Mouse (Mus musculus) CH12.LX (cell line): Measurements from ENCODE around the gene Nsmce1. TPM values are rescaled to one million over a fixed set of nuclear protein-coding genes. Genes with fewer than 3 reads are reported as not detected.

ENCODE experiments used
- DNase-seq: peaks from one replicate; pipeline ENCODE4 v3.0.0-alpha.2; 2013; ENCODE audit errors: extremely low read depth
- H3K27ac ChIP-seq: 2 replicates; pipeline ENCODE4 v1.5.1; 2012; ENCODE audit warnings: low read depth, mild to moderate bottlenecking, control low read depth, moderate library complexity; ENCODE audit not compliant: insufficient read depth
- H3K27me3 ChIP-seq: replicated peaks from 2 replicates; pipeline ENCODE3; 2012; ENCODE audit warnings: inconsistent platforms
- H3K36me3 ChIP-seq, 2 experiments: replicated peaks in 1 of 2; 2 replicates each; pipeline versions ENCODE3 to v1.6.1; 2012; ENCODE audit warnings: inconsistent platforms in 1 of 2, low read length in 1 of 2, mild to moderate bottlenecking in 1 of 2, mixed read lengths in 1 of 2, moderate library complexity in 1 of 2; ENCODE audit not compliant: control insufficient read depth in 1 of 2, insufficient read depth in 1 of 2
- H3K4me1 ChIP-seq, 2 experiments: 2 replicates each; pipeline ENCODE4 v1.6.1; 2012; ENCODE audit warnings: inconsistent platforms in 1 of 2, moderate library complexity in 1 of 2; ENCODE audit not compliant: insufficient read depth in 2 of 2, control insufficient read depth in 1 of 2
- H3K4me2 ChIP-seq: 2 replicates; pipeline ENCODE4 v1.6.1; 2012; ENCODE audit warnings: low read depth, mild to moderate bottlenecking, control low read depth; ENCODE audit not compliant: poor library complexity, insufficient read depth, severe bottlenecking
- H3K4me3 ChIP-seq, 3 experiments: fragments of 150-350 bp in 1 of 3; sonication (generic) in 1 of 3; replicated peaks in 1 of 3; 2 replicates each; pipeline versions ENCODE3 to v1.5.1; 2011 to 2012; ENCODE audit warnings: low read depth in 2 of 3, low read length in 2 of 3, mild to moderate bottlenecking in 2 of 3, moderate library complexity in 2 of 3, control low read depth in 1 of 3, improper control_type of control experiment in 1 of 3, inconsistent platforms in 1 of 3, mixed read lengths in 1 of 3; ENCODE audit not compliant: poor library complexity in 1 of 3
- H3K79me2 ChIP-seq: replicated peaks from 2 replicates; pipeline ENCODE4 v1.6.1; 2012; ENCODE audit warnings: mild to moderate bottlenecking, moderate library complexity; ENCODE audit not compliant: control insufficient read depth, poor library complexity, insufficient read depth, severe bottlenecking; ENCODE audit errors: extremely low read depth
- H3K9ac ChIP-seq: 2 replicates; pipeline ENCODE4 v1.6.1; 2012; ENCODE audit warnings: low read depth, mild to moderate bottlenecking, control low read depth, moderate library complexity; ENCODE audit not compliant: insufficient read depth
- H3K9me3 ChIP-seq: replicated peaks from 2 replicates; pipeline ENCODE3; 2012; ENCODE audit warnings: low read length, inconsistent platforms, mixed read lengths
- CHD2 ChIP-seq: IDR thresholded peaks from 2 replicates; pipeline ENCODE4 v1.6.1; 2011; ENCODE audit warnings: low read length, improper control_type of control experiment
- CTCF ChIP-seq, 2 experiments: IDR thresholded peaks in 1 of 2; conservative IDR thresholded peaks in 1 of 2; 2 replicates each; pipeline ENCODE4 v1.5.1; 2011 to 2012; ENCODE audit warnings: low read depth in 2 of 2, low read length in 2 of 2, improper control_type of control experiment in 1 of 2, inconsistent platforms in 1 of 2, mild to moderate bottlenecking in 1 of 2, moderate library complexity in 1 of 2
- E2F4 ChIP-seq: IDR thresholded peaks from 2 replicates; pipeline ENCODE4 v1.6.1; 2011; ENCODE audit warnings: low read depth, low read length, improper control_type of control experiment; ENCODE audit not compliant: insufficient replicate concordance
- EP300 ChIP-seq: IDR thresholded peaks from 2 replicates; pipeline ENCODE4 v1.6.1; 2011; ENCODE audit warnings: low read length, improper control_type of control experiment
- ETS1 ChIP-seq: conservative IDR thresholded peaks from 2 replicates; pipeline ENCODE4 v1.6.1; 2012; ENCODE audit warnings: low read depth, mild to moderate bottlenecking, inconsistent platforms, low read length, improper control_type of control experiment, moderate library complexity
- GABPA ChIP-seq: IDR thresholded peaks from 2 replicates; pipeline ENCODE4 v1.6.1; 2012; ENCODE audit warnings: low read depth, low read length, improper control_type of control experiment, inconsistent platforms; ENCODE audit not compliant: insufficient replicate concordance
- HCFC1 ChIP-seq: IDR thresholded peaks from 2 replicates; pipeline ENCODE4 v1.6.1; 2012; ENCODE audit warnings: low read depth, mild to moderate bottlenecking, inconsistent platforms, low read length, improper control_type of control experiment
- IRF4 ChIP-seq: IDR thresholded peaks from 2 replicates; pipeline ENCODE4 v1.6.1; 2014; ENCODE audit warnings: low read depth, mild to moderate bottlenecking, inconsistent platforms, low read length, improper control_type of control experiment
- JUN ChIP-seq: IDR thresholded peaks from 2 replicates; pipeline ENCODE4 v1.6.1; 2011; ENCODE audit warnings: low read depth, mild to moderate bottlenecking, low read length, improper control_type of control experiment, moderate library complexity; ENCODE audit not compliant: insufficient read depth
- JUND ChIP-seq: conservative IDR thresholded peaks from 2 replicates; pipeline ENCODE4 v1.6.1; 2011; ENCODE audit warnings: low read depth, low read length, improper control_type of control experiment
- MAFK ChIP-seq: IDR thresholded peaks from 2 replicates; pipeline ENCODE4 v1.6.1; 2011; ENCODE audit warnings: low read length, improper control_type of control experiment; ENCODE audit not compliant: insufficient replicate concordance
- MAX ChIP-seq: IDR thresholded peaks from 2 replicates; pipeline ENCODE4 v1.6.1; 2011; ENCODE audit warnings: low read length, improper control_type of control experiment
- MEF2A ChIP-seq: IDR thresholded peaks from 2 replicates; pipeline ENCODE4 v1.6.1; 2014; ENCODE audit warnings: low read depth, mild to moderate bottlenecking, inconsistent platforms, low read length, improper control_type of control experiment, borderline replicate concordance
- MXI1 ChIP-seq: IDR thresholded peaks from 2 replicates; pipeline ENCODE4 v1.6.1; 2011; ENCODE audit warnings: mild to moderate bottlenecking, low read depth, low read length, improper control_type of control experiment
- MYC ChIP-seq: IDR thresholded peaks from 2 replicates; pipeline ENCODE4 v1.6.1; 2011; ENCODE audit warnings: low read depth, mild to moderate bottlenecking, improper control_type of control experiment, low read length
- NRF1 ChIP-seq: IDR thresholded peaks from 2 replicates; pipeline ENCODE4 v1.6.1; 2014; ENCODE audit warnings: low read depth, mild to moderate bottlenecking, inconsistent platforms, low read length, improper control_type of control experiment, moderate library complexity
- POLR2A ChIP-seq: IDR thresholded peaks from 2 replicates; pipeline ENCODE4 v1.6.1; 2011; ENCODE audit warnings: low read depth, mild to moderate bottlenecking, improper control_type of control experiment, low read length
- POLR2AphosphoS2 ChIP-seq: IDR thresholded peaks from 2 replicates; pipeline ENCODE4 v1.6.1; 2011; ENCODE audit warnings: low read depth, low read length, improper control_type of control experiment
- RAD21 ChIP-seq: IDR thresholded peaks from 2 replicates; pipeline ENCODE4 v1.6.1; 2011; ENCODE audit warnings: low read depth, mild to moderate bottlenecking, low read length, improper control_type of control experiment, moderate library complexity
- RCOR1 ChIP-seq: conservative IDR thresholded peaks from 2 replicates; pipeline ENCODE4 v1.6.1; 2012; ENCODE audit warnings: low read depth, mild to moderate bottlenecking, inconsistent platforms, low read length, improper control_type of control experiment
- TBP ChIP-seq: conservative IDR thresholded peaks from 2 replicates; pipeline ENCODE4 v1.6.1; 2011; ENCODE audit warnings: low read depth, low read length, improper control_type of control experiment
- TCF12 ChIP-seq: IDR thresholded peaks from 2 replicates; pipeline ENCODE4 v1.6.1; 2014; ENCODE audit warnings: low read depth, mild to moderate bottlenecking, inconsistent platforms, low read length, improper control_type of control experiment
- USF1 ChIP-seq: IDR thresholded peaks from 2 replicates; pipeline ENCODE4 v1.6.1; 2014; ENCODE audit warnings: low read depth, mild to moderate bottlenecking, inconsistent platforms, low read length, improper control_type of control experiment
- USF2 ChIP-seq: conservative IDR thresholded peaks from 2 replicates; pipeline ENCODE4 v1.6.1; 2011; ENCODE audit warnings: low read depth, low read length, improper control_type of control experiment
- ZKSCAN1 ChIP-seq: IDR thresholded peaks from 2 replicates; pipeline ENCODE4 v1.6.1; 2012; ENCODE audit warnings: low read depth, inconsistent platforms, low read length, improper control_type of control experiment, borderline replicate concordance
- ZNF384 ChIP-seq: IDR thresholded peaks from 2 replicates; pipeline ENCODE4 v1.6.1; 2012; ENCODE audit warnings: low read depth, low read length, improper control_type of control experiment, inconsistent platforms
- dilution Hi-C: fragments of 300-500 bp; cut with MboI; formaldehyde crosslinking; loops from 2 replicates; pipeline ENCODE4 v1.14.3; 2020; ENCODE audit warnings: low sequenced_read_pairs; ENCODE audit not compliant: extremely low pct_unique_long_range_greater_than_20kb, extremely low pct_ligation_motif_present
- in situ Hi-C: fragments of 300-500 bp; cut with MboI; formaldehyde crosslinking; loops from 3 replicates; pipeline ENCODE4 v1.14.3; 2019; ENCODE audit warnings: low sequenced_read_pairs, low pct_ligation_motif_present, low pct_unique_long_range_greater_than_20kb, mixed read lengths
- polyA plus RNA-seq: library from polyadenylated mRNA; unstranded; fragments of >175 nt; gene quantifications from 2 replicates; pipeline ENCODE4 v1.2.1, GENCODE M21; 2012; ENCODE audit warnings: low read depth; ENCODE audit not compliant: insufficient read length
- total RNA-seq, 2 experiments: library from RNA; depleted of rRNA; stranded (reverse); fragments of 300-350 nt in 1 of 2; fragments of >200 nt in 1 of 2; gene quantifications; 2 replicates each; pipeline ENCODE4 v1.2.3; 2012 to 2014

The Nsmce1 gene
- total and polyA plus RNA-seq, 3 experiments, result 52.0 to 74.8 (median 61.9) TPM

DNA sequence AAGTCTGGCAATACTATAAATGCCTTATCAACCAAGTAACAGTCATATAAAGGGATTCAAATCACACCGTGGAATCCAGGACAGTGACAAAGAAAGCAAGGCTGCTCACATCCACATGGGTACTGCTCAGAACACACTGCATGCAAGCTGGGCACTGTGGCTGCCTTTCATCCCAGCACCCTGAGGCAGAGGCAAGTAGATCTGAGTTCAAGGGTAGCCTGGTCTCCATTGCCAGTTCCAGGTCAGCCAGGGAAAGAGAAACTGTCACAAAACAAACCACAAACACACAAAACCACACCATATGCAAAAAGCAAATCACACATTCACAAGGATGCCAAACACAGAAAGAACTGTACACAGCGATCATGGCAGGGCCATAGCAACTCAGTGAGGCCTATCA is 1.8 kb downstream of the Nsmce1 start:
- H3K4me2 ChIP-seq, result no peak overlapping the region
- peaks cover 16 to 42% of the 10 kb centered on the region in 2 experiments for H3K36me3 ChIP-seq
- H3K9ac ChIP-seq, result no peak overlapping the region
- dilution Hi-C loops (no loop called here), in situ Hi-C loops (loop anchor here (5.0 kb wide), 1 partner anchor 63 kb away; the partner anchor contains the start of gene Il4ra)
- no peak for TF ChIP-seq MYC
- TF ChIP-seq CHD2, result no peak
- TF ChIP-seq RAD21, result no peak
- TF ChIP-seq CTCF (conservative IDR thresholded peaks at IDR 0.05 in 1 of 2, IDR thresholded peaks at IDR 0.05 in 1 of 2; ENCODE audit: low read depth in 2 of 2, low read length in 2 of 2), result no peak
- TF ChIP-seq RCOR1, result no peak
- no peak for TF ChIP-seq ZNF384
- no peak for TF ChIP-seq JUND
- TF ChIP-seq ETS1, result no peak
- no peak for TF ChIP-seq E2F4
- TF ChIP-seq ZKSCAN1, result no peak
- TF ChIP-seq POLR2A, result no peak
- TF ChIP-seq TCF12, result no peak
- no peak for TF ChIP-seq POLR2AphosphoS2
- no peak for TF ChIP-seq USF1
- no peak for TF ChIP-seq HCFC1
- no peak for TF ChIP-seq MEF2A
- no peaks in the 10 kb centered on the region for H3K9me3 ChIP-seq
- H3K79me2 ChIP-seq, result no peaks in the 10 kb centered on the region
- H3K27me3 ChIP-seq, result peaks cover 4% of the 10 kb centered on the region
- H3K4me1 ChIP-seq, result peaks cover 9 to 30% of the 10 kb centered on the region in 2 experiments
- DNase-seq, result no peak
- H3K27ac ChIP-seq, result no peak overlapping the region
- H3K4me3 ChIP-seq, result no peak overlapping the region

DNA sequence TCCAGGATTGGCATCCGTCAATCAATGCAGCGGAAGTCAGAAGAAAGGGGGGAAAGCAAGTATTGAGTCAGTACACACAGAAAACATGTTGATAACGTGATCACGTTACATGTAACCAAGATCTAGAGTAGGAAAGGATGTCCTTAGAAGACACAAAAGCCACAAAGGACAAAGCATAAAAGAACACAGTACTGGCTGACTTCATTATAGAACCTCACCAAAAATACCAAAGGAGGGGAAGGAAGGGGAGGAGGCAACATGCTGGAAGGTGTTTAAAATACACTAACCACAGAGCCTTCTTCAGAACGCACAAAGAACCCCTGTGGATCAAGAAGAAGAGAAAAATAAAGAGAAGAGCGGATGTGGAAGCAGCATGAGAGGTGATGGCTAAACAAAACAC is 2.7 kb downstream of the Nsmce1 start:
- Histone ChIP-seq H3K27ac (no peak overlapping the region), H3K4me2 (no peak overlapping the region), H3K9ac (no peak overlapping the region), H3K9me3 (no peaks in the 10 kb centered on the region), H3K4me3 (no peak overlapping the region), H3K36me3 (peaks cover 17 to 50% of the 10 kb centered on the region in 2 experiments), H3K27me3 (peaks cover 4% of the 10 kb centered on the region), H3K79me2 (no peaks in the 10 kb centered on the region), H3K4me1 (peaks cover 9 to 30% of the 10 kb centered on the region in 2 experiments)
- dilution Hi-C loops (no loop called here), in situ Hi-C loops (loop anchor here (5.0 kb wide), 1 partner anchor 64 kb away; the partner anchor contains the start of gene Il4ra)
- TF ChIP-seq MAFK (no peak), CTCF (conservative IDR thresholded peaks at IDR 0.05 in 1 of 2, IDR thresholded peaks at IDR 0.05 in 1 of 2; ENCODE audit: low read depth in 2 of 2, low read length in 2 of 2) (no peak), MEF2A (no peak), IRF4 (no peak), GABPA (no peak), JUN (no peak), MXI1 (no peak), TBP (no peak), MAX (no peak), RCOR1 (no peak), RAD21 (no peak), NRF1 (no peak), HCFC1 (no peak), USF2 (no peak), ETS1 (no peak), EP300 (no peak), TCF12 (no peak)
- DNase-seq, result no peak
